In the genomic region with DNA sequence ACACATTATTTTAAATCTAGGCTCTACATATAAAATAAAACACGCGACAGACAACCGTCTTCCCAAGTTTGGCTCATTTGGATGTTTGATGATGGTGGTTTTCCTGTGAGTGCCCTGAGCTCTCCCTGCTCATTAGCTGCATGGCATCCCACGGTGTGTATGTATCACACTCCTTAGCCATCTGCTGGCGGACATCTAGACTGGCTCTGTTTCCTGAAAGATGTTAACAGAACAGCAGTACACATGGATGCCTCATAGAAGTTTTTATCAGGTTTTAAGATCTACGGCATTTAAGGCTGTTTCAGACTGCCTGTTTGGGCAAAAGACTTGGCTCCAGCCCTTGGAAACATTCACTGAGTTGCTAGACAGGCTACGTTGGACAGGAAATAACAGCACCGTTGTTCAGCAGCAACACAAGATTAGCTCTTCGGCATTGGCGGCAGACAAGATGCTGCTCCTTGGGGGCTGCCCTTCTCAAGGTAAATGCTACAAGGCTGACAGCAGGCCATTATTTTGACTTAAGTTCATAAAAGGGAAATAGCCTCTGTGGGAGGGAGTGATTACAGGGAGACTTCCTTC, we compare ENCODE assay signal across 15 mouse cellular contexts.
DNase-seq lines count a peak whose midpoint lies in the region; ATAC-seq and TF ChIP-seq lines count a peak whose summit lies in the region.
"Had no signal": no experiment of that assay in that cellular context is flagged by ENCODE, and none has a peak within 500 bp of the region (broad histone marks: within the 10 kb centered on the region; RNA-seq: fewer than 3 reads in every experiment).

No protein-coding gene starts in this region.

- peaks cover 3% of the 10 kb centered on the region; the same call in 1 of the 2 replicates for H3K4me1 ChIP-seq in forebrain, embryonic 14.5 days (ENCODE audit: control insufficient read depth, insufficient read depth, low read length)
- peaks cover 25% of the 10 kb centered on the region for H3K4me1 ChIP-seq in forebrain, embryonic 10.5 days
- no peaks in the 10 kb centered on the region for H3K4me1 ChIP-seq in hindbrain, postnatal 0 days (ENCODE audit: insufficient read depth, low read length)
- no peaks in the 10 kb centered on the region for H3K4me1 ChIP-seq in hindbrain, embryonic 12.5 days
- H3K4me1 ChIP-seq in neural tube, embryonic 11.5 days (ENCODE audit: control insufficient read depth, insufficient read depth, low read length), result no peaks in the 10 kb centered on the region
- no peaks in the 10 kb centered on the region for H3K4me1 ChIP-seq in neural tube, embryonic 14.5 days (ENCODE audit: control insufficient read depth, insufficient read depth, low read length)

- 62% methylated on average over 10 of the region's 10 CpGs for WGBS in forebrain, embryonic 14.5 days
- 83% methylated on average over 10 of the region's 10 CpGs for WGBS in forebrain, embryonic 10.5 days
- 39% methylated on average over 10 of the region's 10 CpGs for WGBS in hindbrain, postnatal 0 days
- WGBS in hindbrain, embryonic 12.5 days, result 65% methylated on average over 10 of the region's 10 CpGs
- 77% methylated on average over 10 of the region's 10 CpGs for WGBS in neural tube, embryonic 11.5 days
- 60% methylated on average over 10 of the region's 10 CpGs for WGBS in neural tube, embryonic 14.5 days

- H3K9me3 ChIP-seq in forebrain, embryonic 14.5 days (replicated peaks; ENCODE audit: control insufficient read depth, low read length), result no peaks in the 10 kb centered on the region
- H3K9me3 ChIP-seq in forebrain, embryonic 10.5 days, result no peaks in the 10 kb centered on the region; the same call in 1 of the 2 replicates
- H3K9me3 ChIP-seq in hindbrain, postnatal 0 days (ENCODE audit: low read length), result no peaks in the 10 kb centered on the region
- H3K9me3 ChIP-seq in hindbrain, embryonic 12.5 days (replicated peaks), result no peaks in the 10 kb centered on the region
- no peaks in the 10 kb centered on the region for H3K9me3 ChIP-seq in neural tube, embryonic 11.5 days (ENCODE audit: control insufficient read depth, low read length)
- no peaks in the 10 kb centered on the region for H3K9me3 ChIP-seq in neural tube, embryonic 14.5 days (ENCODE audit: control insufficient read depth, low read length)
- H3K9me3 ChIP-seq: limb, embryonic 15.5 days had no signal

- no peak overlapping the region for H3K9ac ChIP-seq in forebrain, embryonic 14.5 days (ENCODE audit: low read length)
- no peak overlapping the region for H3K9ac ChIP-seq in hindbrain, postnatal 0 days (replicated peaks; ENCODE audit: low read length)
- H3K9ac ChIP-seq in hindbrain, embryonic 12.5 days, result no peak overlapping the region
- no peak overlapping the region for H3K9ac ChIP-seq in neural tube, embryonic 11.5 days (ENCODE audit: low read length)
- H3K9ac ChIP-seq in neural tube, embryonic 14.5 days (replicated peaks; ENCODE audit: low read depth, low read length), result no peak overlapping the region
- H3K9ac ChIP-seq: limb, embryonic 15.5 days had no signal

- peak; percentile 59 for DNase-seq in forebrain, embryonic 14.5 days (ENCODE audit: low spot score)
- DNase-seq in forebrain, embryonic 10.5 days (ENCODE audit: extremely low spot score, low spot score), result no peak
- DNase-seq in hindbrain, postnatal 0 days (ENCODE audit: low spot score), result peak; percentile 61
- DNase-seq in neural tube, embryonic 11.5 days (ENCODE audit: low spot score), result peak; percentile 20
- DNase-seq in neural tube, embryonic 10.5 days (ENCODE audit: extremely low spot score, low spot score), result no peak
- no peak for DNase-seq in cerebellum, adult 18-20 months
- DNase-seq: adrenal gland, adult 8-10 months; cerebellum, adult 8-10 months; gastrocnemius, postnatal 25 days; right cerebral cortex, postnatal 4 days had no signal

- peak overlapping the region; percentile 4; the same call in 1 of the 2 replicates for H3K27ac ChIP-seq in forebrain, embryonic 14.5 days (ENCODE audit: low read depth, low read length)
- H3K27ac ChIP-seq in forebrain, embryonic 10.5 days, result no peak overlapping the region
- peak overlapping the region; percentile 36; the same call in 1 of the 2 replicates for H3K27ac ChIP-seq in hindbrain, postnatal 0 days
- no peak overlapping the region for H3K27ac ChIP-seq in hindbrain, embryonic 12.5 days
- no peak overlapping the region for H3K27ac ChIP-seq in neural tube, embryonic 11.5 days (ENCODE audit: low read depth, low read length)
- H3K27ac ChIP-seq in neural tube, embryonic 14.5 days (ENCODE audit: low read depth, low read length), result no peak overlapping the region
- H3K27ac ChIP-seq: limb, embryonic 15.5 days had no signal

- TF ChIP-seq CTCF in hindbrain, postnatal 0 days (IDR thresholded peaks at IDR 0.05; ENCODE audit: low read depth), result peak; percentile 52

- no peaks in the 10 kb centered on the region for H3K27me3 ChIP-seq in forebrain, embryonic 14.5 days (replicated peaks; ENCODE audit: control insufficient read depth, insufficient read depth, low read length)
- peaks cover 7% of the 10 kb centered on the region; the same call in 1 of the 2 replicates for H3K27me3 ChIP-seq in forebrain, embryonic 10.5 days (ENCODE audit: poor library complexity, severe bottlenecking)
- H3K27me3 ChIP-seq in hindbrain, postnatal 0 days (ENCODE audit: insufficient read depth, low read length), result no peaks in the 10 kb centered on the region
- H3K27me3 ChIP-seq in hindbrain, embryonic 12.5 days, result no peaks in the 10 kb centered on the region
- no peaks in the 10 kb centered on the region for H3K27me3 ChIP-seq in neural tube, embryonic 11.5 days (ENCODE audit: control insufficient read depth, insufficient read depth, low read length)
- H3K27me3 ChIP-seq in neural tube, embryonic 14.5 days (ENCODE audit: control insufficient read depth, insufficient read depth, low read length), result no peaks in the 10 kb centered on the region
- H3K27me3 ChIP-seq: limb, embryonic 15.5 days had no signal

- no peak overlapping the region for H3K4me3 ChIP-seq in forebrain, embryonic 14.5 days (ENCODE audit: low read depth, low read length)
- no peak overlapping the region for H3K4me3 ChIP-seq in forebrain, embryonic 10.5 days
- H3K4me3 ChIP-seq in hindbrain, postnatal 0 days (ENCODE audit: low read length), result no peak overlapping the region
- no peak overlapping the region for H3K4me3 ChIP-seq in hindbrain, embryonic 12.5 days
- no peak overlapping the region for H3K4me3 ChIP-seq in neural tube, embryonic 11.5 days (ENCODE audit: low read depth, low read length)
- no peak overlapping the region for H3K4me3 ChIP-seq in neural tube, embryonic 14.5 days (ENCODE audit: low read depth, low read length)
- H3K4me3 ChIP-seq: limb, embryonic 15.5 days; myocyte had no signal

- no peaks in the 10 kb centered on the region for H3K36me3 ChIP-seq in forebrain, embryonic 14.5 days (ENCODE audit: control insufficient read depth, insufficient read depth, low read length)
- no peaks in the 10 kb centered on the region for H3K36me3 ChIP-seq in forebrain, embryonic 10.5 days (replicated peaks)
- no peaks in the 10 kb centered on the region for H3K36me3 ChIP-seq in hindbrain, postnatal 0 days (ENCODE audit: insufficient read depth, low read length)
- H3K36me3 ChIP-seq in hindbrain, embryonic 12.5 days, result no peaks in the 10 kb centered on the region
- no peaks in the 10 kb centered on the region for H3K36me3 ChIP-seq in neural tube, embryonic 11.5 days (ENCODE audit: control insufficient read depth, insufficient read depth, low read length)
- no peaks in the 10 kb centered on the region for H3K36me3 ChIP-seq in neural tube, embryonic 14.5 days (ENCODE audit: control insufficient read depth, insufficient read depth, low read length)
- H3K36me3 ChIP-seq: limb, embryonic 15.5 days had no signal

- ATAC-seq in forebrain, embryonic 14.5 days, result peak; percentile 63; the same call in 1 of the 2 replicates
- ATAC-seq in hindbrain, postnatal 0 days, result peak; percentile 75
- no peak for ATAC-seq in hindbrain, embryonic 12.5 days (ENCODE audit: low FRiP score)
- ATAC-seq in neural tube, embryonic 11.5 days (ENCODE audit: insufficient read depth, low FRiP score, low TSS enrichment), result no peak
- ATAC-seq in neural tube, embryonic 14.5 days (ENCODE audit: low read depth), result peak; percentile 57; the same call in 1 of the 2 replicates
- ATAC-seq: lung, postnatal 0 days had no signal

- no peak overlapping the region for H3K4me2 ChIP-seq in forebrain, embryonic 14.5 days (ENCODE audit: low read length)
- H3K4me2 ChIP-seq in hindbrain, postnatal 0 days (ENCODE audit: low read depth, low read length), result no peak overlapping the region
- H3K4me2 ChIP-seq in hindbrain, embryonic 12.5 days (replicated peaks), result no peak overlapping the region
- no peak overlapping the region for H3K4me2 ChIP-seq in neural tube, embryonic 11.5 days (ENCODE audit: low read depth)
- no peak overlapping the region for H3K4me2 ChIP-seq in neural tube, embryonic 14.5 days (ENCODE audit: low read depth, low read length)
- H3K4me2 ChIP-seq: limb, embryonic 15.5 days had no signal

Comparison
In these comparisons a context has a peak if more than half of its experiments do, and no peak if none do; other contexts are left out.
1. ATAC-seq: peak in forebrain, embryonic 14.5 days (single experiment), hindbrain, postnatal 0 days (single experiment) and neural tube, embryonic 14.5 days (single experiment); none in hindbrain, embryonic 12.5 days (single experiment) and neural tube, embryonic 11.5 days (single experiment).
2. DNase-seq: peak in forebrain, embryonic 14.5 days (single experiment), hindbrain, postnatal 0 days (single experiment) and neural tube, embryonic 11.5 days (single experiment); none in forebrain, embryonic 10.5 days (single experiment), neural tube, embryonic 10.5 days (single experiment) and cerebellum, adult 18-20 months (0 of 2).
3. H3K27ac ChIP-seq: peak in forebrain, embryonic 14.5 days (single experiment) and hindbrain, postnatal 0 days (single experiment); none in forebrain, embryonic 10.5 days (single experiment), hindbrain, embryonic 12.5 days (single experiment), neural tube, embryonic 11.5 days (single experiment) and neural tube, embryonic 14.5 days (single experiment).